Mouse (Mus musculus) heart, postnatal 4 days (tissue): Measurements from ENCODE around the gene Olfr279. TPM values are rescaled to one million over a fixed set of nuclear protein-coding genes. Genes with fewer than 3 reads are reported as not detected.

Source experiments
- microRNA-seq, 2 experiments: library from miRNA; unstranded; fragments of <30 nt; microRNA quantifications; one replicate each; pipeline ENCODE4 v1.2.0; 2021 to 2022
- total RNA-seq, 2 experiments: library from RNA; stranded (reverse); gene quantifications; 2 replicates each; pipeline ENCODE4 v1.2.3; 2021

Olfr279 gene
- total RNA-seq, 2 experiments from 2014 or later, result not detected

Small RNAs within 50 kb of the gene (microRNA-seq; reads per million reads assigned to microRNA genes)
- 1.2 to 6.6 reads per million in 2 experiments for gene Mir1291

Other genes with a start within 250 kb of the Olfr279 start
- not detected for gene H1fnt, start 235.1 kb upstream of the Olfr279 start, total RNA-seq
- gene Zfp641, start 196.2 kb upstream of the Olfr279 start, total RNA-seq, result 1 to 10 TPM; 4.9 to 5.3 TPM
- not detected for gene Olfr285, start 175.0 kb upstream of the Olfr279 start, total RNA-seq
- gene Olfr284, start 151.4 kb upstream of the Olfr279 start, total RNA-seq, result not detected
- not detected for gene Olfr283, start 111.5 kb upstream of the Olfr279 start, total RNA-seq
- not detected for gene Olfr282, start 61.2 kb upstream of the Olfr279 start, total RNA-seq
- not detected for gene Olfr281, start 39.8 kb upstream of the Olfr279 start, total RNA-seq
- not detected for gene OR5BS1P, start 22.5 kb upstream of the Olfr279 start, total RNA-seq
- not detected for gene Lalba, start 9.7 kb upstream of the Olfr279 start, total RNA-seq
- gene Kansl2, start 41.9 kb downstream of the Olfr279 start, total RNA-seq, result 10 to 100 TPM; 88.8 to 93.8 TPM
- gene Ccnt1, start 78.5 kb downstream of the Olfr279 start, total RNA-seq, result 10 to 100 TPM; 33.8 to 34.1 TPM
- not detected for gene 4930415O20Rik, start 78.6 kb downstream of the Olfr279 start, total RNA-seq
- 100 to 1,000 TPM; 141 to 152 TPM for gene Adcy6, start 117.7 kb downstream of the Olfr279 start, total RNA-seq
- gene Cacnb3, start 138.4 kb downstream of the Olfr279 start, total RNA-seq, result 10 to 100 TPM; 15.5 to 15.8 TPM
- gene Ddx23, start 170.5 kb downstream of the Olfr279 start, total RNA-seq, result 10 to 100 TPM; 57.6 to 59.6 TPM
- gene Rnd1, start 185.1 kb downstream of the Olfr279 start, total RNA-seq, result 1 to 10 TPM; 1.5 TPM
- under 1 TPM; 0.38 to 0.55 TPM for gene Ccdc65, start 215.8 kb downstream of the Olfr279 start, total RNA-seq
- 10 to 100 TPM; 11.0 to 12.8 TPM for gene Fkbp11, start 235.8 kb downstream of the Olfr279 start, total RNA-seq